Mouse (Mus musculus): ENCODE measurements around the gene 5830473C10Rik. TPM values are rescaled to one million over a fixed set of nuclear protein-coding genes. Genes with fewer than 3 reads are reported as not detected.

Gene 5830473C10Rik
- polyA plus RNA-seq, 1 experiment from 2014 or later: 0.10 TPM

GRCm38 (mm10) chr5:90588708-90589595, 28.0 kb downstream of the 5830473C10Rik start:
- H3K27me3 ChIP-seq (ENCODE audit: control insufficient read depth, insufficient read depth, low read depth, low read length): no peaks in the 10 kb centered on the region
- 22% methylated on average over 25 of the region's 25 CpGs for WGBS
- H3K4me1 ChIP-seq (replicated peaks; ENCODE audit: control insufficient read depth, insufficient read depth, low read length): no peaks in the 10 kb centered on the region; the same call in 1 of the 2 replicates
- peak; percentile 46 for ATAC-seq (ENCODE audit: low read depth)
- H3K9ac ChIP-seq (ENCODE audit: low read length): peak overlapping the region; percentile 65
- no peaks in the 10 kb centered on the region for H3K9me3 ChIP-seq (ENCODE audit: control insufficient read depth, low read length)
- no peaks in the 10 kb centered on the region for H3K36me3 ChIP-seq (ENCODE audit: control insufficient read depth, insufficient read depth, low read length)
- H3K4me2 ChIP-seq (ENCODE audit: low read depth, low read length): peak overlapping the region; percentile 76
- H3K27ac ChIP-seq (ENCODE audit: low read length): no peak overlapping the region
- peak overlapping the region; percentile 44 for H3K4me3 ChIP-seq (ENCODE audit: low read length)

GRCm38 (mm10) chr5:90590676-90591075, 29.8 kb downstream of the 5830473C10Rik start:
- Histone ChIP-seq H3K27me3 (ENCODE audit: control insufficient read depth, insufficient read depth, low read depth, low read length) (no peaks in the 10 kb centered on the region), H3K4me1 (replicated peaks; ENCODE audit: control insufficient read depth, insufficient read depth, low read length) (no peaks in the 10 kb centered on the region; the same call in 1 of the 2 replicates), H3K9ac (ENCODE audit: low read length) (no peak overlapping the region), H3K4me3 (ENCODE audit: low read length) (no peak overlapping the region), H3K27ac (ENCODE audit: low read length) (no peak overlapping the region), H3K36me3 (ENCODE audit: control insufficient read depth, insufficient read depth, low read length) (no peaks in the 10 kb centered on the region), H3K9me3 (ENCODE audit: control insufficient read depth, low read length) (no peaks in the 10 kb centered on the region), H3K4me2 (ENCODE audit: low read depth, low read length) (no peak overlapping the region)
- 80% methylated on average over 10 of the region's 10 CpGs for WGBS
- no peak for ATAC-seq (ENCODE audit: low read depth)

- H3K9me3 ChIP-seq (ENCODE audit: control insufficient read depth, low read length): no peaks in the 10 kb centered on the region
- H3K4me3 ChIP-seq (ENCODE audit: low read length): no peak overlapping the region
- H3K27ac ChIP-seq (ENCODE audit: low read length): no peak overlapping the region
- H3K4me2 ChIP-seq (ENCODE audit: low read depth, low read length): no peak overlapping the region
- 59% methylated on average over 6 of the region's 6 CpGs for WGBS
- H3K36me3 ChIP-seq (ENCODE audit: control insufficient read depth, insufficient read depth, low read length): no peaks in the 10 kb centered on the region
- H3K9ac ChIP-seq (ENCODE audit: low read length): no peak overlapping the region
- H3K4me1 ChIP-seq (replicated peaks; ENCODE audit: control insufficient read depth, insufficient read depth, low read length): no peaks in the 10 kb centered on the region; the same call in 1 of the 2 replicates
- H3K27me3 ChIP-seq (ENCODE audit: control insufficient read depth, insufficient read depth, low read depth, low read length): no peaks in the 10 kb centered on the region
- no peak for ATAC-seq (ENCODE audit: low read depth)
Measured at GRCm38 (mm10) chr5:90591936-90592335, 31.0 kb downstream of the 5830473C10Rik start.

- Histone ChIP-seq H3K9ac (ENCODE audit: low read length) (no peak overlapping the region), H3K36me3 (ENCODE audit: control insufficient read depth, insufficient read depth, low read length) (no peaks in the 10 kb centered on the region), H3K9me3 (ENCODE audit: control insufficient read depth, low read length) (no peaks in the 10 kb centered on the region), H3K4me3 (ENCODE audit: low read length) (no peak overlapping the region), H3K4me1 (replicated peaks; ENCODE audit: control insufficient read depth, insufficient read depth, low read length) (no peaks in the 10 kb centered on the region; the same call in 1 of the 2 replicates), H3K27me3 (ENCODE audit: control insufficient read depth, insufficient read depth, low read depth, low read length) (no peaks in the 10 kb centered on the region), H3K27ac (ENCODE audit: low read length) (no peak overlapping the region), H3K4me2 (ENCODE audit: low read depth, low read length) (no peak overlapping the region)
- no peak for ATAC-seq (ENCODE audit: low read depth)
- WGBS: 69% methylated on average over 13 of the region's 13 CpGs
Measured at GRCm38 (mm10) chr5:90594945-90595344, 34.0 kb downstream of the 5830473C10Rik start.

GRCm38 (mm10) chr5:90596155-90596554, 35.2 kb downstream of the 5830473C10Rik start:
- ATAC-seq (ENCODE audit: low read depth): no peak
- WGBS: 79% methylated on average over 6 of the region's 6 CpGs

GRCm38 (mm10) chr5:90601469-90601868, 40.6 kb downstream of the 5830473C10Rik start:
- ATAC-seq (ENCODE audit: low read depth): no peak
- no peaks in the 10 kb centered on the region for H3K36me3 ChIP-seq (ENCODE audit: control insufficient read depth, insufficient read depth, low read length)
- peaks cover 9% of the 10 kb centered on the region for H3K4me1 ChIP-seq (replicated peaks; ENCODE audit: control insufficient read depth, insufficient read depth, low read length)
- H3K4me3 ChIP-seq (ENCODE audit: low read length): no peak overlapping the region
- no peak overlapping the region for H3K27ac ChIP-seq (ENCODE audit: low read length)
- no peak overlapping the region for H3K4me2 ChIP-seq (ENCODE audit: low read depth, low read length)
- H3K9me3 ChIP-seq (ENCODE audit: control insufficient read depth, low read length): no peaks in the 10 kb centered on the region
- no peaks in the 10 kb centered on the region for H3K27me3 ChIP-seq (ENCODE audit: control insufficient read depth, insufficient read depth, low read depth, low read length)
- no peak overlapping the region for H3K9ac ChIP-seq (ENCODE audit: low read length)
- 17% methylated on average over 6 of the region's 6 CpGs for WGBS

More at GRCm38 (mm10) chr5:90596155-90596554, 35.2 kb downstream of the 5830473C10Rik start:
- Histone ChIP-seq H3K4me1 (replicated peaks; ENCODE audit: control insufficient read depth, insufficient read depth, low read length) (no peaks in the 10 kb centered on the region; the same call in 1 of the 2 replicates), H3K4me2 (ENCODE audit: low read depth, low read length) (no peak overlapping the region), H3K27me3 (ENCODE audit: control insufficient read depth, insufficient read depth, low read depth, low read length) (no peaks in the 10 kb centered on the region), H3K4me3 (ENCODE audit: low read length) (no peak overlapping the region), H3K9ac (ENCODE audit: low read length) (no peak overlapping the region), H3K9me3 (ENCODE audit: control insufficient read depth, low read length) (no peaks in the 10 kb centered on the region), H3K27ac (ENCODE audit: low read length) (no peak overlapping the region), H3K36me3 (ENCODE audit: control insufficient read depth, insufficient read depth, low read length) (no peaks in the 10 kb centered on the region)

- peak overlapping the region; percentile 8; the same call in 1 of the 2 replicates for H3K4me3 ChIP-seq (ENCODE audit: low read length)
- WGBS: 2% methylated on average over 13 of the region's 13 CpGs
- H3K9ac ChIP-seq (ENCODE audit: low read length): no peak overlapping the region
- peaks cover 14% of the 10 kb centered on the region for H3K4me1 ChIP-seq (replicated peaks; ENCODE audit: control insufficient read depth, insufficient read depth, low read length)
- H3K4me2 ChIP-seq (ENCODE audit: low read depth, low read length): peak overlapping the region; percentile 41
- peak overlapping the region; percentile 31; the same call in 1 of the 2 replicates for H3K27ac ChIP-seq (ENCODE audit: low read length)
- H3K36me3 ChIP-seq (ENCODE audit: control insufficient read depth, insufficient read depth, low read length): no peaks in the 10 kb centered on the region
- no peaks in the 10 kb centered on the region for H3K27me3 ChIP-seq (ENCODE audit: control insufficient read depth, insufficient read depth, low read depth, low read length)
- ATAC-seq (ENCODE audit: low read depth): peak; percentile 88
- H3K9me3 ChIP-seq (ENCODE audit: control insufficient read depth, low read length): no peaks in the 10 kb centered on the region
Measured at GRCm38 (mm10) chr5:90603407-90603923, 42.6 kb downstream of the 5830473C10Rik start.

GRCm38 (mm10) chr5:90608906-90609305, 48.0 kb downstream of the 5830473C10Rik start:
- Histone ChIP-seq H3K4me3 (ENCODE audit: low read length) (no peak overlapping the region), H3K27ac (ENCODE audit: low read length) (no peak overlapping the region), H3K27me3 (ENCODE audit: control insufficient read depth, insufficient read depth, low read depth, low read length) (no peaks in the 10 kb centered on the region), H3K4me1 (replicated peaks; ENCODE audit: control insufficient read depth, insufficient read depth, low read length) (peaks cover 17% of the 10 kb centered on the region), H3K36me3 (ENCODE audit: control insufficient read depth, insufficient read depth, low read length) (no peaks in the 10 kb centered on the region), H3K9ac (ENCODE audit: low read length) (no peak overlapping the region; the same call in 1 of the 2 replicates), H3K9me3 (ENCODE audit: control insufficient read depth, low read length) (no peaks in the 10 kb centered on the region), H3K4me2 (ENCODE audit: low read depth, low read length) (no peak overlapping the region; the same call in 1 of the 2 replicates)
- 27% methylated on average over 11 of the region's 11 CpGs for WGBS
- ATAC-seq (ENCODE audit: low read depth): peak; percentile 92

GRCm38 (mm10) chr5:90611388-90611787, 50.5 kb downstream of the 5830473C10Rik start:
- H3K36me3 ChIP-seq (ENCODE audit: control insufficient read depth, insufficient read depth, low read length): no peaks in the 10 kb centered on the region
- WGBS: 56% methylated on average over 3 of the region's 3 CpGs
- H3K9me3 ChIP-seq (ENCODE audit: control insufficient read depth, low read length): no peaks in the 10 kb centered on the region
- 0 out of 2 replicates have a peak, but pooled peaks have one; percentile 50 for ATAC-seq (ENCODE audit: low read depth)
- no peak overlapping the region for H3K9ac ChIP-seq (ENCODE audit: low read length)
- no peak overlapping the region for H3K4me3 ChIP-seq (ENCODE audit: low read length)
- no peaks in the 10 kb centered on the region for H3K27me3 ChIP-seq (ENCODE audit: control insufficient read depth, insufficient read depth, low read depth, low read length)
- H3K27ac ChIP-seq (ENCODE audit: low read length): no peak overlapping the region
- peaks cover 15% of the 10 kb centered on the region; the same call in 1 of the 2 replicates for H3K4me1 ChIP-seq (replicated peaks; ENCODE audit: control insufficient read depth, insufficient read depth, low read length)
- H3K4me2 ChIP-seq (ENCODE audit: low read depth, low read length): no peak overlapping the region

All from lung, embryonic 16.5 days (tissue).